Mouse (Mus musculus): ENCODE results near the gene Dtl.

Dtl gene

GRCm38 (mm10) chr1:191557109-191557508, 18.2 kb downstream of the Dtl start:
- ChIA-PET CTCF (interaction anchor here in 3 of 4 experiments (0.7 to 1.2 kb wide), 4 partner anchors 19 to 431 kb away, joined by 3 read pairs; partner anchors contain the start of genes Dtl (in 1 of the 3) and Ints7 (in 1 of the 3)), POLR2A (interaction anchor here in 3 of 4 experiments (1.0 to 17.9 kb wide), 10 partner anchors 9 to 270 kb away, joined by 3 to 397 read pairs (median 6); partner anchors contain the start of genes Dtl (in 2 of the 3), Ints7 (in 2 of the 3) and Tmem206 (in 1 of the 3))

DNA sequence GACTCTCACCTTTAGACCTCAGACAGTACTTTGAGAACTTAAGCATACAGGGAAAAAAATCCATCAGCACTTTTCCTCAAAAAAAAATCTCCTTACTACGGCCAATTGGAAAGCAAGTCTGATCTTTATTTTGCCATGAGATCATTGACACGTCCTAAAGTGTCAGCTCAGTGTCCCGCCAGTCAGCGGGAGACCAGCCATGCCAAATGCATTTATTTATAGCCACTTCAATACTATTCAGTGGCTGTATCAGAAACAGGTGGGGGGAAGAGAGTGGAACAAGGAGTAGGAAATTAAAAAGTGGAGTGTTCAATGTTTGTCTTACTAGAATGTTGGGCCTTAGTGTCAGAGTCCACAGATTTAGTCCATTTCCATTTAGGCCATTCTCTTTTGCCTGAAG, 24.6 kb downstream of the Dtl start:
- POLR2A ChIA-PET, result interaction anchor here in 2 of 4 experiments (0.8 to 1.5 kb wide), 5 partner anchors 10 to 25 kb away, joined by 3 to 5 read pairs (median 4); partner anchors contain the start of genes Dtl (in 2 of the 2) and Ints7 (in 2 of the 2)
- CTCF ChIA-PET, result no interaction called here

- CTCF ChIA-PET, result interaction anchor here in 2 of 4 experiments (1.1 to 1.6 kb wide), 3 partner anchors 20 to 274 kb away, joined by 3 read pairs; no protein-coding TSS in a partner anchor
Observed at GRCm38 (mm10) chr1:191543747-191544146, 31.6 kb downstream of the Dtl start.

GRCm38 (mm10) chr1:191541619-191542018, 33.7 kb downstream of the Dtl start:
- CTCF ChIA-PET, result interaction anchor here in 1 of 4 experiments (1.2 kb wide), 1 partner anchor 11 kb away, joined by 4 read pairs; no protein-coding TSS in a partner anchor
- POLR2A ChIA-PET, result interaction anchor here in 2 of 4 experiments (0.7 to 4.1 kb wide), 12 partner anchors 9 to 144 kb away, joined by 3 to 16 read pairs (median 4); partner anchors contain the start of genes Dtl (in 1 of the 2) and Ints7 (in 1 of the 2)

More at GRCm38 (mm10) chr1:191543747-191544146, 31.6 kb downstream of the Dtl start:
- POLR2A ChIA-PET, result interaction anchor here in 2 of 4 experiments (0.6 to 3.2 kb wide), 11 partner anchors 9 to 152 kb away, joined by 3 to 13 read pairs (median 4); partner anchors contain the start of genes Dtl (in 1 of the 2) and Ints7 (in 1 of the 2)

GRCm38 (mm10) chr1:191541014-191541413, 34.3 kb downstream of the Dtl start:
- ChIA-PET CTCF (interaction anchor here in 2 of 4 experiments (1.2 to 2.1 kb wide), 2 partner anchors 11 to 34 kb away, joined by 4 to 7 read pairs; partner anchors contain the start of genes Dtl (in 1 of the 2) and Ints7 (in 1 of the 2)), POLR2A (interaction anchor here in 3 of 4 experiments (0.5 to 5.2 kb wide), 18 partner anchors 9 to 177 kb away, joined by 3 to 28 read pairs (median 4); partner anchors contain the start of genes Dtl (in 2 of the 3) and Ints7 (in 2 of the 3))

DNA sequence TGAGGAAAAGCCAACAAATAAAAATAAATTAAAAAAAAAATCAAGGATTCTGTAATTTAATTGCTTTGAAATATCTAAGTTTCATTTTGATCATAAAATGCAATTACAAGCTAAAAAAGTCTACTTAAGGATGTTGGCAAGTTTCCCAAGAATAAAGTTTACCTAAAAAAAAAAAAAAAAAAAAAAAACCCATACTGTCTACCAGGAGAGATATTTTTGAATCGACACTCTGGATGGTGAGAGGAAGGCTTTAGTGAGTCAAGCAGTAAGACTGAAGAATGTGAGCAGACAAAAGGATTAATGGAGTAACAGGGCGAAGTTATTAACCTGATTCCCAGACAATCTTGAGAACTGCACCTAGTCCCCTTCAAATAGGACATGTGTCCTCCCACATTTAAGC, 35.0 kb downstream of the Dtl start:
- ChIA-PET CTCF (interaction anchor here in 1 of 4 experiments (2.0 to 2.1 kb wide), 2 partner anchors 23 to 35 kb away, joined by 5 to 7 read pairs; partner anchors contain the start of genes Dtl and Ints7), POLR2A (interaction anchor here in 3 of 4 experiments (0.6 to 5.2 kb wide), 20 partner anchors 8 to 543 kb away, joined by 3 to 28 read pairs (median 4); partner anchors contain the start of genes Dtl (in 3 of the 3) and Ints7 (in 3 of the 3))

DNA sequence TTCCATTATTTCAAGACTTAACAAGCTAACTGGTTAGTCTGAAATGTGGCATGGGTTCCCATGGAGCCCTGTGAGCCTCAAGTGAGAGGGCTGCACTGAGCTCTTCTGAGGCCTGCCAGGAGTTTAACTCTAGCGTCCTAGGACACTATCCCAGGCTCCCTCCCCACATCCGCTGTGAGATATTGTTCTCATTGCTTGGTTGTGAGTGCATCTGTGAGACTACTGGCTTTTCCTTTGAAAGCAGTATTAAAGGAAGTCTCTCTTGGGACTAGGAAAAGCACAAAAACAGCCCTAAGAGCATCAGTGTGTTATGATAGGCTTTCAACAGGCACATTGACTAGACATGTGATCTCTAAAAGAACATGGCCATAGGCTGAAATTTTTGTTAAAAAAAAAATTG, 40.4 kb downstream of the Dtl start:
- ChIA-PET POLR2A (interaction anchor here in 2 of 4 experiments (0.7 to 1.5 kb wide), 4 partner anchors 9 to 278 kb away, joined by 3 to 4 read pairs (median 3); partner anchors contain the start of genes Dtl (in 1 of the 2) and Ints7 (in 1 of the 2)), CTCF (interaction anchor here in 1 of 4 experiments (0.6 kb wide), 1 partner anchor 287 kb away, joined by 3 read pairs; no protein-coding TSS in a partner anchor)

DNA sequence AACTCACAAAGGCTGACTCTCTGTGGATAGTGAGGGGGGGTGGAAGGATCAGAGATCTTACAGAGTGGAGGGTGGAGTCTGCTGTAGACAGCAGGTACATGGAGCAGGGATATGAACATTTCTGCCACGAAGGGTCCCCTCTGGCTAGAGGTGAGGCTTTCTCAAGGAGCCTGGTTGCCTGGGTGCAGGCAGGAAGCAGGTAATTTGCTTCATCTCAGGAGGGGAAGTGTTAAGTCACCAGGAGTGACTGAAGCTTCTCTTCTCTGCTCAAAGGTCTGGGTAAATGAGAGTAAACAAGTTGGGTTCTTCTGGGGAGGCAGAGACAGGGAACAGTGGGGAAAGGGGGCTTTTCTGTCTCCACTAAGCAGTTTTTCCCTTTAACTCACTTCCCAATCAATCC, 44.3 kb downstream of the Dtl start:
- ChIA-PET CTCF (interaction anchor here in 2 of 4 experiments (0.6 to 1.2 kb wide), 3 partner anchors 219 to 663 kb away, joined by 3 to 5 read pairs (median 4); no protein-coding TSS in a partner anchor), POLR2A (interaction anchor here in 2 of 4 experiments (1.1 to 2.5 kb wide), 8 partner anchors 9 to 134 kb away, joined by 3 to 16 read pairs (median 4); partner anchors contain the start of genes Dtl (in 1 of the 2) and Ints7 (in 1 of the 2))

DNA sequence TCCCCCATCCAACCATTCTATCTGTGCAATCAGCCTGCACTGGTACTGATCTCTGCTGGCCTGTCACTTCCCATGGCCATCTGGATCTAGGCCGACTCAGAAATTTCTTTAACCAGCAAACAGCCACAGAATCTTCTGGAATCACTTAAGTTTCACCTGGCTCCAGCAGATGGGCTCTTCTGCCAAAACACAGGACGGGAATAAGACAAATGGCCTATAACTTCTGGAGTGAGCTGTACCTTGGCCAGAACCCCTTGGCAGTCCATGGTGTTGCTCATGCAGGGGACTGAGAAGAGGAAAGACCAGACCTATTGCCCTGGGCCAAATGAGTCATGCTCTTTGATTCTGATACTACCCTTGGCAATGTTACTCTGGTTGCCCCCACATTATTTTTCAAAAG, 45.9 kb downstream of the Dtl start:
- ChIA-PET CTCF (no interaction called here), POLR2A (no interaction called here)

DNA sequence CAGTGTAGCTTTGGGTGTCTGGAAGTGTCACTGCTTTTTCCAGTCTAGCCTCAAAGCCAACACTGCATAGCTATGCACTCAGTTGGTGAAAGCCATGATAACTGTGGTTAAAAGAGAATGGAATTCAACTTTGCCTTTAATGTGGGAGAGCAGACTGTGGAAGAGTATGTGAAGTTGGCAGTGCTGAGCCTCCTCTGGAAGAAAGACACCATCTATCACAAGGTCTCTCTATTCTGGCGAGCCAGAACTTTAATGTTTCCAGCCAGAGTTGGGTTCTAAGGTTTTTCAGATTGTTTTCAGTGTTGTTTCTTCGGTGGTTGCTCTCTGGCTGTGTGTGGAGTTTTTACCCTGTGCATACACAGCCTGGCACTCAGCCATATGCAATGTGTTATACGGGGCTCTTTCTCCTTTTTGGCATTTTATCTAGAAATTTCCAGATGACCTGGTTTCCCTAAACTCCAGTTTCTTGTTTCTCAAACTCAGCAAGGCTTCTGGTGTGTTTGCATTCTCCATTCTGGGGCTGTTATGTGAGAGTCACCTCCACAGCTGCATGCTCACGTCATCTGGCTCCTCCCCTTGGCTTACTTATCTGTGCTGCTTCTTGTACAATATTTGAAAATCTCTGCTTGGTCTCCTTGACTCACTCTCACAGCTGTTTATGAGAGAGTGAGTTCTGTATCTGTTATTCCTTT, 47.3 kb downstream of the Dtl start:
- POLR2A ChIA-PET, result interaction anchor here in 2 of 4 experiments (0.6 to 1.0 kb wide), 6 partner anchors 8 to 293 kb away, joined by 3 to 4 read pairs (median 3); partner anchors contain the start of gene Nek2 (in 1 of the 2)
- CTCF ChIA-PET, result interaction anchor here in 2 of 4 experiments (0.6 to 1.3 kb wide), 2 partner anchors 20 to 216 kb away, joined by 3 to 4 read pairs; no protein-coding TSS in a partner anchor

- POLR2A ChIA-PET, result interaction anchor here in 3 of 4 experiments (0.6 to 1.3 kb wide), 5 partner anchors 38 to 523 kb away, joined by 3 to 6 read pairs (median 3); no protein-coding TSS in a partner anchor
- CTCF ChIA-PET, result interaction anchor here in 3 of 4 experiments (0.6 to 1.3 kb wide), 3 partner anchors 21 to 215 kb away, joined by 3 to 4 read pairs (median 3); no protein-coding TSS in a partner anchor
Observed at GRCm38 (mm10) chr1:191527089-191527488, 48.3 kb downstream of the Dtl start.

GRCm38 (mm10) chr1:191521395-191521794, 53.9 kb downstream of the Dtl start:
- ChIA-PET POLR2A (interaction anchor here (0.5 to 4.5 kb wide), 9 partner anchors 10 to 1252 kb away, joined by 3 to 25 read pairs (median 4); partner anchors contain the start of genes Dtl (in 1 of the 4) and Ints7 (in 1 of the 4)), CTCF (interaction anchor here in 1 of 4 experiments (0.9 to 1.3 kb wide), 2 partner anchors 157 to 209 kb away, joined by 3 to 4 read pairs; no protein-coding TSS in a partner anchor)

GRCm38 (mm10) chr1:191520669-191521068, 54.7 kb downstream of the Dtl start:
- CTCF ChIA-PET, result interaction anchor here in 2 of 4 experiments (0.8 to 1.3 kb wide), 2 partner anchors 156 to 208 kb away, joined by 3 read pairs; no protein-coding TSS in a partner anchor
- POLR2A ChIA-PET, result interaction anchor here in 2 of 4 experiments (0.8 to 4.5 kb wide), 5 partner anchors 23 to 123 kb away, joined by 3 to 25 read pairs (median 9); partner anchors contain the start of genes Dtl (in 1 of the 2) and Ints7 (in 1 of the 2)

- POLR2A ChIA-PET, result interaction anchor here in 2 of 4 experiments (1.3 to 4.5 kb wide), 4 partner anchors 20 to 123 kb away, joined by 3 to 25 read pairs (median 12); partner anchors contain the start of genes Dtl (in 1 of the 2) and Ints7 (in 1 of the 2)
- CTCF ChIA-PET, result interaction anchor here in 2 of 4 experiments (0.8 to 1.3 kb wide), 2 partner anchors 155 to 208 kb away, joined by 3 read pairs; no protein-coding TSS in a partner anchor
Observed at GRCm38 (mm10) chr1:191520194-191520593, 55.1 kb downstream of the Dtl start.

- ChIA-PET POLR2A (interaction anchor here in 2 of 4 experiments (1.3 to 4.5 kb wide), 3 partner anchors 19 to 121 kb away, joined by 3 to 25 read pairs (median 9); partner anchors contain the start of genes Dtl (in 1 of the 2) and Ints7 (in 1 of the 2)), CTCF (no interaction called here)
Observed at GRCm38 (mm10) chr1:191519329-191520066, 55.8 kb downstream of the Dtl start.

GRCm38 (mm10) chr1:191518911-191519310, 56.4 kb downstream of the Dtl start:
- CTCF ChIA-PET, result interaction anchor here in 2 of 4 experiments (0.6 to 0.7 kb wide), 2 partner anchors 62 to 206 kb away, joined by 4 read pairs; no protein-coding TSS in a partner anchor
- POLR2A ChIA-PET, result interaction anchor here in 2 of 4 experiments (0.6 to 4.5 kb wide), 3 partner anchors 18 to 121 kb away, joined by 3 to 25 read pairs (median 3); no protein-coding TSS in a partner anchor

DNA sequence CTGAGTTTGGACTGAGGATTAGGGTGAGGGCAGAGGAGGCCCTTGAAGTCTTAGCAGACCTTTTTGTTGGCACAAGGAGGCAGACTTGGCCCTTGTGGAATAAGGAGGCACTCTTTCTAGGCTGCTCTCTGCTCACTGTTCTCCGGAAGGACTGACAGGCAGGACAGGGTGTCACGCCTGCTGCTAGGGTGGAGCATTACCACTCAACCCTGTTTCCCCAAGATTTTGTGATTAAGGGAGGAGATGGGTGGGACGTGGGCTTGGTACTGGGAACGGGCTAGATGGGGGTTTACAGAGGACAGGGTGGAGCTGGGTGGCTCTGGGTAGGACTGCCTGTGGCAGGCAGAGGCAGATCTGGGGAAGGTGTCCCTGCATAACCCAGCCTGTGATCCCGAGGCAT, 57.4 kb downstream of the Dtl start:
- ChIA-PET POLR2A (interaction anchor here in 1 of 4 experiments (1.0 to 4.5 kb wide), 2 partner anchors 120 kb away, joined by 4 to 25 read pairs; no protein-coding TSS in a partner anchor), CTCF (interaction anchor here in 2 of 4 experiments (0.6 to 0.7 kb wide), 2 partner anchors 205 to 576 kb away, joined by 4 to 12 read pairs; no protein-coding TSS in a partner anchor)
